Mouse (Mus musculus) limb, embryonic 11.5 days (tissue): ENCODE data around the gene Sh3bp1. TPM values are rescaled to one million over a fixed set of nuclear protein-coding genes. Genes with fewer than 3 reads are reported as not detected.
"Not testable (repeated sequence)": the region's sequence is repeated elsewhere in the genome, so short reads cannot be mapped to it uniquely, and the experiment has no call there.

Source experiments
- ATAC-seq: fragments of 200-750 bp; cut with Nextera tagmentation; 2 replicates; pipeline ENCODE4 v1.8.0; 2017; ENCODE audit warnings: low read depth; ENCODE audit not compliant: insufficient number of reproducible peaks, low FRiP score, low TSS enrichment
- DNase-seq: peaks from one replicate; pipeline ENCODE4 v3.0.0-alpha.2; 2015; ENCODE audit warnings: low spot score
- H3K27ac ChIP-seq: fragments of 300-500 bp; sonication (generic); replicated peaks from 2 replicates; pipeline ENCODE4 v1.5.1; 2014; ENCODE audit warnings: low read depth, mild to moderate bottlenecking, low read length
- H3K27me3 ChIP-seq: fragments of 300-500 bp; sonication (generic); 2 replicates; pipeline ENCODE4 v1.6.1; 2014; ENCODE audit warnings: mild to moderate bottlenecking, low read length, mixed read lengths; ENCODE audit not compliant: control insufficient read depth, insufficient read depth
- H3K36me3 ChIP-seq: fragments of 300-500 bp; sonication (generic); 2 replicates; pipeline ENCODE4 v1.6.1; 2014; ENCODE audit warnings: mild to moderate bottlenecking, low read length, moderate library complexity, mixed read lengths; ENCODE audit not compliant: control insufficient read depth, insufficient read depth
- H3K4me1 ChIP-seq: fragments of 300-500 bp; sonication (generic); 2 replicates; pipeline ENCODE4 v1.6.1; 2014; ENCODE audit warnings: low read length, mixed read lengths; ENCODE audit not compliant: control insufficient read depth, insufficient read depth
- H3K4me2 ChIP-seq: fragments of 300-500 bp; sonication (generic); 2 replicates; pipeline ENCODE4 v1.6.1; 2014; ENCODE audit warnings: low read depth, mild to moderate bottlenecking, moderate library complexity; ENCODE audit not compliant: severe bottlenecking
- H3K4me3 ChIP-seq: fragments of 300-500 bp; sonication (generic); 2 replicates; pipeline ENCODE4 v1.5.1; 2014; ENCODE audit warnings: low read depth, low read length
- H3K9ac ChIP-seq: fragments of 300-500 bp; sonication (generic); 2 replicates; pipeline ENCODE4 v1.6.1; 2014; ENCODE audit warnings: mild to moderate bottlenecking, low read length
- H3K9me3 ChIP-seq: fragments of 300-500 bp; sonication (generic); 2 replicates; pipeline ENCODE4 v1.6.1; 2016; ENCODE audit warnings: low read length; ENCODE audit not compliant: control insufficient read depth
- WGBS: fragments of 180-500 bp; shearing (Covaris S2); extraction: QIAGEN DNeasy Blood & Tissue Kit; methylation state at CpG from one replicate; pipeline ENCODE4 v1.1.7; 2014; 5-methylcytosine and 5-hydroxymethylcytosine counted together
- polyA plus RNA-seq: library from polyadenylated mRNA; unstranded; fragments of >200 nt; fragmentation: Nextera tagmentation; extraction: Ambion mirVana; gene quantifications from 2 replicates; pipeline ENCODE4 v1.2.1, GENCODE M21; 2014

The Sh3bp1 gene
- polyA plus RNA-seq, 1 experiment from 2014 or later = 45.0 TPM

- H3K36me3 ChIP-seq = no peaks in the 10 kb centered on the region
- H3K9me3 ChIP-seq = no peaks in the 10 kb centered on the region
- no peak overlapping the region for H3K4me2 ChIP-seq
- H3K9ac ChIP-seq = no peak overlapping the region
- H3K27ac ChIP-seq = no peak overlapping the region
- no peak overlapping the region for H3K4me3 ChIP-seq
- no peak for ATAC-seq
- H3K4me1 ChIP-seq = peaks cover 9% of the 10 kb centered on the region
- WGBS = 52% methylated on average over 13 of the region's 13 CpGs
- DNase-seq = no peak
- no peaks in the 10 kb centered on the region for H3K27me3 ChIP-seq
Measured at GRCm38 (mm10) chr15:78873803-78874435, 25.6 kb upstream of the Sh3bp1 start.

- WGBS = 79% methylated on average over 8 of the region's 8 CpGs
- H3K4me3 ChIP-seq = no peak overlapping the region
- no peaks in the 10 kb centered on the region for H3K9me3 ChIP-seq
- H3K4me2 ChIP-seq = no peak overlapping the region
- ATAC-seq = no peak
- H3K27ac ChIP-seq = no peak overlapping the region
- no peaks in the 10 kb centered on the region for H3K36me3 ChIP-seq
- no peaks in the 10 kb centered on the region for H3K27me3 ChIP-seq
- no peak for DNase-seq
- no peak overlapping the region; the same call in 1 of the 2 replicates for H3K9ac ChIP-seq
- H3K4me1 ChIP-seq = peaks cover 15% of the 10 kb centered on the region
Measured at GRCm38 (mm10) chr15:78874989-78875388, 24.6 kb upstream of the Sh3bp1 start.

- Histone ChIP-seq H3K9ac (no peak overlapping the region), H3K4me3 (no peak overlapping the region), H3K27me3 (no peaks in the 10 kb centered on the region), H3K36me3 (no peaks in the 10 kb centered on the region), H3K4me2 (no peak overlapping the region; the same call in 1 of the 2 replicates), H3K9me3 (no peaks in the 10 kb centered on the region), H3K4me1 (peaks cover 15% of the 10 kb centered on the region), H3K27ac (peak overlapping the region; percentile 60; the same call in 1 of the 2 replicates)
- no peak for DNase-seq
- ATAC-seq = no peak
- WGBS = 75% methylated on average over 5 of the region's 5 CpGs
Measured at GRCm38 (mm10) chr15:78875537-78875936, 24.0 kb upstream of the Sh3bp1 start.

GRCm38 (mm10) chr15:78876258-78876696, 23.3 kb upstream of the Sh3bp1 start:
- no peaks in the 10 kb centered on the region for H3K27me3 ChIP-seq
- 0 out of 2 replicates have a peak, but pooled peaks cover 2% of the 10 kb centered on the region for H3K36me3 ChIP-seq
- 4% methylated on average over 17 of the region's 17 CpGs for WGBS
- peak overlapping the region; percentile 54 for H3K4me3 ChIP-seq
- peak overlapping the region; percentile 95 for H3K27ac ChIP-seq
- H3K9me3 ChIP-seq = no peaks in the 10 kb centered on the region
- peak; percentile 90 for DNase-seq
- peaks cover 15% of the 10 kb centered on the region for H3K4me1 ChIP-seq
- H3K9ac ChIP-seq = peak overlapping the region; percentile 22; the same call in 1 of the 2 replicates
- H3K4me2 ChIP-seq = peak overlapping the region; percentile 57
- ATAC-seq = no peak

GRCm38 (mm10) chr15:78876991-78877809, 22.4 kb upstream of the Sh3bp1 start, which contains the start of gene Gga1:
Gga1 (plus strand) TSS chr15:78877190.
- DNase-seq = peak; percentile 97
- peak within 1 kb of the TSS; percentile 95 for H3K27ac ChIP-seq
- H3K9ac ChIP-seq = peak within 1 kb of the TSS; percentile 71
- peak within 1 kb of the TSS; percentile 57 for H3K4me2 ChIP-seq
- under 1% methylated on average over 75 of the region's 95 CpGs for WGBS
- H3K4me3 ChIP-seq = peak within 1 kb of the TSS; percentile 54
- no peaks in the 10 kb centered on the region for H3K9me3 ChIP-seq
- ATAC-seq = peak; percentile 87
- H3K4me1 ChIP-seq = peaks cover 15% of the 10 kb centered on the region
- H3K27me3 ChIP-seq = no peaks in the 10 kb centered on the region
- H3K36me3 ChIP-seq = peaks cover 7% of the 10 kb centered on the region; the same call in 1 of the 2 replicates

- peak overlapping the region; percentile 57 for H3K4me2 ChIP-seq
- 0% methylated on average over 16 of the region's 17 CpGs for WGBS
- no peak for ATAC-seq
Measured at GRCm38 (mm10) chr15:78877810-78878390, 21.7 kb upstream of the Sh3bp1 start.

GRCm38 (mm10) chr15:78878792-78879516, 20.6 kb upstream of the Sh3bp1 start:
- Histone ChIP-seq H3K36me3 (peaks cover 16% of the 10 kb centered on the region), H3K4me1 (peaks cover 15% of the 10 kb centered on the region)
- H3K9ac ChIP-seq, H3K27me3 ChIP-seq, ATAC-seq, H3K9me3 ChIP-seq, DNase-seq, H3K4me3 ChIP-seq, H3K4me2 ChIP-seq, H3K27ac ChIP-seq: not testable (repeated sequence)
- WGBS = 32% methylated on average over 7 of the region's 7 CpGs

More at GRCm38 (mm10) chr15:78877810-78878390, 21.7 kb upstream of the Sh3bp1 start:
- Histone ChIP-seq H3K9me3 (no peaks in the 10 kb centered on the region), H3K27ac (peak overlapping the region; percentile 95), H3K4me1 (peaks cover 15% of the 10 kb centered on the region), H3K36me3 (peaks cover 8% of the 10 kb centered on the region), H3K27me3 (no peaks in the 10 kb centered on the region), H3K4me3 (peak overlapping the region; percentile 54), H3K9ac (peak overlapping the region; percentile 71)
- DNase-seq = no peak

- Histone ChIP-seq H3K4me2 (no peak overlapping the region), H3K9ac (no peak overlapping the region), H3K27me3 (no peaks in the 10 kb centered on the region), H3K9me3 (no peaks in the 10 kb centered on the region), H3K27ac (no peak overlapping the region), H3K36me3 (peaks cover 25% of the 10 kb centered on the region), H3K4me3 (no peak overlapping the region), H3K4me1 (peaks cover 15% of the 10 kb centered on the region)
- 100% methylated on average over 8 of the region's 8 CpGs for WGBS
- ATAC-seq = no peak
- no peak for DNase-seq
Measured at GRCm38 (mm10) chr15:78880432-78880831, 19.1 kb upstream of the Sh3bp1 start.
